Mouse (Mus musculus): ENCODE measurements around the gene Cbwd1.
A peak's percentile ranks its signal among the peaks of the same experiment; 100 is the strongest.

The Cbwd1 gene

DNA sequence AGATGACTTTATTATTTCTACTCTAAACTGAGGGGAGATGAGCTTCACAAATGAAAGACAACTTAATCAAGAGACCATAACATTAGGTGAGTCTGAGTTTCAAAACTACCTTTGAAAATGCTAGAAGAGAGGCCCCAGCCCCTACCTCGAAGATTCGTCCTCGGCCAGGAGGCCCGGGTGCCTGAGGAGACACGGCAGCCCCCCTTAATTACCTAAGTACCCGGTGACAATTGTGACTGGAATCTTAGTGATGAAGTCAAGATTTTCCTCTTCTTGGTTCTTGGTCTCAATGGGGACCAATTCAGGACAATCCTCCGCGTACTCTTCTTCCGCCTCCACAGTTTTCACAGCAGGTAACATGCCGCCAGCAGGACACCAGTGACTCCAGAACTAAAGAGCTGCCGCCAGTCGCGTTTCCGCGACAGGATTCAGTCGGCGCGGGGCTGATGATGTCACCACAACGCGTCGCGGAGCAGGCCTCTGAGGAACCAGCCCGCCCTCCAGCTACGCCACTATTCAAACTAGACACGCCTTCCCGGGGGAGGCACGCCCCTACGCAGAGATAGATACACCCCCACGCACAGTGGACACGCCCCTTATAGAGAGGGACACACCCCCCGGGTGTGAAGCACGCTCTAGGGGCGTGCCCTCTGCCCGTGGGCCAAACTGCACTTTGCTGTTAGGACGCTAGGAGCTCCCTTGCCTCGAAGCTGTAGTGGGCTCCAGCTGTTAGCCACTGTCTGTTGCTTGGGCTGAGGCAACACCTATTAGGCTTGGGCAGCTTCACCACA lies at the start of gene Cbwd1:
Gene Cbwd1, minus strand, starts transcription at position 439 of the 791 bp plus-strand sequence.
- peak; percentile 98 for DNase-seq (ENCODE audit: low read depth, low spot score)

- DNase-seq (ENCODE audit: low read depth, low spot score) = no peak
Observed at GRCm38 (mm10) chr19:25008509-25008908, 47.1 kb upstream of the Cbwd1 start.

- no peak for DNase-seq (ENCODE audit: low read depth, low spot score)
Observed at GRCm38 (mm10) chr19:25006686-25007085, 45.3 kb upstream of the Cbwd1 start.

- no peak for DNase-seq (ENCODE audit: low read depth, low spot score)
Observed at GRCm38 (mm10) chr19:25003810-25004209, 42.4 kb upstream of the Cbwd1 start.

GRCm38 (mm10) chr19:25002828-25003227 lies 41.4 kb upstream of the Cbwd1 start:
- no peak for DNase-seq (ENCODE audit: low read depth, low spot score)

- DNase-seq (ENCODE audit: low read depth, low spot score) = no peak
Observed at GRCm38 (mm10) chr19:25002032-25002431, 40.6 kb upstream of the Cbwd1 start.

DNA sequence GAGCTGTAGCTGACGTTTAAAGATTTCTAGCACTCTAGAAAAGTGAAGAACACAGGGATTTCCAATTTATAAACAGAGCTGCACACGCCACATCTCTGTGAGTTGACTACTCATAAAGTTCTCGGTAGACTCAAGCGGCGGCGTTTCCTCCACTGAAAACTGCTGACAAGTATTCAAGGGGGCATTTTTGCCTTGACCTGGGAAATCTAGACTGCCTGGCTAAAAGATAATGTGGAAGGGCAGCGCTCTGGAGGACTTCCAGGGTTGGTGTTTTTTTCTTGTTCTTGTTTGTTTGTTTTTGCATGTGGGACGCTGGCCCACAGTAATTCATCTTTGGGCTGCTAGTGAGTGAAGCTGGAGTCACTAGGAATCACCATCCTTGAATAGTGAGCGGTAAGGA lies 38.7 kb upstream of the Cbwd1 start:
- DNase-seq (ENCODE audit: low read depth, low spot score) = no peak

GRCm38 (mm10) chr19:24999201-24999886 lies 37.9 kb upstream of the Cbwd1 start, which contains the start of gene Dock8:
Gene Dock8 (plus strand): TSS chr19:24999534.
- peak; percentile 62 for DNase-seq (ENCODE audit: low read depth, low spot score)

DNA sequence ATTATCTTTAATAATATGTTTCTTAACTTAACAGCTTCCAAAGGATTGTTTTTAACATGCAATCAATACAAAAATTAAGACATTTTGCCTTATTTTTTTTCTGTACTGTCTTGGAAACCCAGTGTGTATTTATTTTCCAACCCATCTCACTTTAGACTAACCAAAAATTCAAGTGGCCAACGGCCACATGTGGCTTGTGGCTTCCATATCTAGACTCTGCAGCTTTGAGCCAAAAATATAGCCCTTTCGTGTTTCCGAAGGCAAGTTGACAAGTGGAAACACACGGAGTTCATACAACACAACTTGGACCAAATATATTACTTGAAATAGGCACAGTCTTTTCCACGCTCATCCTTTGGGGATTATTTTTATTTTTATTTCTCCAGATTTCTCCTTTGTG lies 37.2 kb upstream of the Cbwd1 start:
- DNase-seq (ENCODE audit: low read depth, low spot score) = no peak

DNA sequence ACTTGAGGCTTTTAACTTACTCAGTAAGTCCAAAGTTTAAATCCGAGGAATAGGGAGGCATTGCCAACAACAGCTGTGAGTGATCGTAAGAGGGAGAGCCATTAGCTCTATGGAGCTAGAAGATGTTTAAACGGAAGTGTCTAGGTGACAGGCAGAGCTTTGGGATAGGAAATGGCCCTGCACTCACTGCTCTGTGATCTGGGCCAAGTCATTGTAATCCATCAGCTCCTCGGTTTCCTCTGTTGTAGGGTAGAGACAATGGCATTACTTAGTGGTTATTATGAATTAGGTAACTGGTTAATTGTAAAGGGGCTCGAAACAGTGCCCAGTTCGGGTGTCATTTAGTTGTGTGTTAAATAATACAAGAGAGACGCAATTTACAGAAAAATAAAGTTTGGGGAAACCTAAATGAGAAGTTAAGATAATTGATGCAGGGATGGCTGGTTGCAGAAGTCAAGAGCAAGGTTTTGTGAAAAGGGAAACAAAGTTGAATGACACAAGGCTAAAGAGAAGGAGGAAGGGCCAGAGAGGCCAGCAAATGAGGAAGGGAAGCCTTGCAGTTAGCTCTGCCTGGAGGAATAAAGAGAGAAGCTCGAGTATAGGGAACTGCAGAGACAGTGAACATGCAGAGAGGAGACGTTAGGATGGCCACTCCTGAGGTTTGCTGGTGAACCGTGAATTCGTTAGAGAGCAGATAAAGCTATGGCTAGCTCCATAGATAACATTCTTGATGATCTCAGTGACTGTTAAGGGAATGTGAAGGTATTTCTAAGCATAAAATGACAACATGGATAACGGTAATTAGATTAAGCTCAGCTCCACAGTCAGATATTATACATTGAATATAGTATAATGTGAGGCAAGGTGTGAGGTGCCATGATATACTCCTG lies 35.6 kb upstream of the Cbwd1 start:
- no peak for DNase-seq (ENCODE audit: low read depth, low spot score)

GRCm38 (mm10) chr19:24994900-24995299 lies 33.5 kb upstream of the Cbwd1 start:
- DNase-seq (ENCODE audit: low read depth, low spot score) = peak; percentile 24

DNA sequence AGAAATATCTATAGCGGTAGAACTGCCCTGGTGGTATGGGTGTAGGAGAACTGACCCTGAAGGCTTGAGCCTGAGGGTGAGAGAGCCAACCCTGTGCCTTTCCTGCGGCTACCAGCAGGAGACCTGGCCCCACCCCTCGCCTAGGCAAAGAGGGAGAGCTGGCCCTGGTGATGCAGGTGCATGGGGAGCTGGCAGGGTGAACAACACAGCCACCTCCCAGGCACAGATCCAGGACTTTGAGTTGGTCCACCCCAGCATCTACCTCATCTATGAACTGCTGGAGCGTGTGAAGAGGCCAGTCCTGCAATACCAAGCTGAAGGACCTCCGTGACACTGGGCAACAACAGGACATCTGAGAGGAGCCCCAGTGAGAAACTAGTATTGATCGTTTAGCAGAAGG lies 32.1 kb upstream of the Cbwd1 start:
- no peak for DNase-seq (ENCODE audit: low read depth, low spot score)

- no peak for DNase-seq (ENCODE audit: low read depth, low spot score)
Observed at GRCm38 (mm10) chr19:24990138-24990822, 28.9 kb upstream of the Cbwd1 start.

DNA sequence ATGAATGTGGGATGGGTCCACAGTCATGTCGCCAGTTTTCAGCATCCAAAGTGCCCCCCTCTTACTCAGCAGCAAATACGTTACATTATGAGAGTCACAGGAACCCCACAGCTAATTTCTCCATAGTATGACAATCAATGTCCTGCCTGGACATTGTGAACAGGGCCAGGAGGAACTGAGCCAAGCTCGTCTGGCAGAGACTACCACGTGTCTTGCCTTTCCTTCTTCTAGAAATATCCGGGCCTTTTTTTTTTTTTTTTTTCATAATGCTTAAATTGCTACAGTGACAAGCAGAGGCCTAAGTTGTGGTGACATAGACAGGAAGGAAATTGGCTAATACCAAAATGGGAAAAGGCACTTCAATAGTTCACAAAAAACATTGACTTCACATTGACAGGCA lies 27.4 kb upstream of the Cbwd1 start:
- no peak for DNase-seq (ENCODE audit: low read depth, low spot score)

DNA sequence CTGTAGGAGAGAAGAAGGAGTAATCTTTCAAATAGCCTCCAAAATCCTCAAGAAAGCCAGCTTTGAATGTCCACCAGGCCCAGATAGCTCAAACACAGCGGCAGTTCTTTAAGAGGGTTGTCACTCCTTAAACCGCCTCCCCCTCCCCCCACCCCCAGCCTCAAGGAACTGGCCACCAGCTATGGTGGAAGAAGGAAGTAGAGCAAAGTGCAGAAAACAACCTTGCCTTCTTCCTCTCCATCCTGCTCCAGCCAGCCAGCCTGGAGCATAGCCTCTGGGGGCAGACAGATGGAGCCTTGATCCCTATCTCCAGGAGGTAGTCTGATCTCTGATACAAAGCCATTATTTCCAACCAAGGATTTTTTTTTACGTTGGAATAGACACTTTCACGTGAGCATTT lies 25.9 kb upstream of the Cbwd1 start:
- DNase-seq (ENCODE audit: low read depth, low spot score) = no peak

DNA sequence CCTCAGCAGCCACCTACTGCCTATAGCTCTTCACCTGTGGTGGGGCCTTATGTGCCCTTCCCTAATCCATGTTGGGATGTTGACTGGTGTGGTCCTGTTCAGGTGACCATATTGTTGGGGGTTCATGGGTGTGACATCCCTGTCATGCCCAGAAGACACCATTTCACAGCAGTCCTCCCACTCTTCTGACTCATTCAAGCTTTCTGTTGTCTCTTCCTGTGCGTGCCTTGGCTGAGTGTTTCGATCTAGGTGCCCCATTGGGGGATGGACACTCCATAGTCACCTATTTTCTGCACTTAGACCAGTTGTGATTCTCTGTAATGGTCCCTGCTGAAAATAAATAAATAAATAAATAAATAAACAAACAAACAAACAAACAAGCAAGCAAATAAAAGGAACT lies 23.6 kb upstream of the Cbwd1 start:
- DNase-seq (ENCODE audit: low read depth, low spot score) = no peak

DNA sequence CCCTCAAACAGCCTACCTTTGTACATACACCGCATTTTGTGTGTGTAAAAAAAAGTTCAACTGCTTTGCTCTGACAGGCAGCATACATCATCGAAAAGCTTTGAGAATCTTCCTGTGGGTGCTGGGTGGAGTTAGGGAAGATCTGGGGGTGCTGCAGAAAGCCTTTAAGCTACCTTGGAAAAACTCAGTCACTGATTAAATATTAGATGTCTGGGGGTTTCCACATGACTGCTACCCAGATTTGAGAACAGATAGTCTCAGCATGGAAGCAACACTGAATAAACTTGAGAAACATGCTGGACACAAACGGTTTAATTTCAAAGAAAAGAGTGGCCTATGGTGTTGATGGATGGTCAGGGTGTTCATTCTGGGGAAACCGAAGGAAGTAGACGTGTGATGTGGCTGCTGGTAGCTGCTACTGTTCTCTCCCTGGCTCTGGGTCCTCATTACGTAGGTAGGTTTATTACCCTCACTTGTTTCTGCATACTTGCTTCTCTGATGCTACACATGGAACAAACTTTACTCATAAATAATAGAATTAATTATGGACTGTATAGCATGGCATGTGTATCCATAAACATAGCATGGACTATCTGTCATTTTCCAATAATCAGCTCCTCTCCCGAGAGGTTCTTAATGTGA lies 22.6 kb upstream of the Cbwd1 start:
- DNase-seq (ENCODE audit: low read depth, low spot score) = no peak

GRCm38 (mm10) chr19:24983050-24983449 lies 21.6 kb upstream of the Cbwd1 start:
- DNase-seq (ENCODE audit: low read depth, low spot score) = no peak

DNA sequence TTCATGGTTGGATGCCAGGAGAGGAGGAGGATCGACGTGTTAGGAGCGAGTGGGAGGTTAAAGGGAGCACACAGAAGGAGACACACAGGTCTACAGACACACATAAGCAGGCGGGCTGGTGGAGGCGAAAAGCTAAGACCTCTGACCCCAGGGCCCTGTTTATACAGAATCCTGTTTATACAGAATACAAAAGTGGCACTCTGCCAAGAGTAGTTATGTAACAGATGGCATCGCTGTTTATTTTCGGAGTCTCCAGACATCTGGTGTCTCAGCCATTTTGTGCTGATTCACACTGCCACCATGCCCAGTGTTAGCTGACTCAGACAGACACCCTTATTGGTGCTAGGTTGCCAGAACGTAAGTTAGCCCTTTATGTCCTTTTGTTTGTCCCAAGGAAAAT lies 19.9 kb upstream of the Cbwd1 start:
- DNase-seq (ENCODE audit: low read depth, low spot score) = no peak

DNA sequence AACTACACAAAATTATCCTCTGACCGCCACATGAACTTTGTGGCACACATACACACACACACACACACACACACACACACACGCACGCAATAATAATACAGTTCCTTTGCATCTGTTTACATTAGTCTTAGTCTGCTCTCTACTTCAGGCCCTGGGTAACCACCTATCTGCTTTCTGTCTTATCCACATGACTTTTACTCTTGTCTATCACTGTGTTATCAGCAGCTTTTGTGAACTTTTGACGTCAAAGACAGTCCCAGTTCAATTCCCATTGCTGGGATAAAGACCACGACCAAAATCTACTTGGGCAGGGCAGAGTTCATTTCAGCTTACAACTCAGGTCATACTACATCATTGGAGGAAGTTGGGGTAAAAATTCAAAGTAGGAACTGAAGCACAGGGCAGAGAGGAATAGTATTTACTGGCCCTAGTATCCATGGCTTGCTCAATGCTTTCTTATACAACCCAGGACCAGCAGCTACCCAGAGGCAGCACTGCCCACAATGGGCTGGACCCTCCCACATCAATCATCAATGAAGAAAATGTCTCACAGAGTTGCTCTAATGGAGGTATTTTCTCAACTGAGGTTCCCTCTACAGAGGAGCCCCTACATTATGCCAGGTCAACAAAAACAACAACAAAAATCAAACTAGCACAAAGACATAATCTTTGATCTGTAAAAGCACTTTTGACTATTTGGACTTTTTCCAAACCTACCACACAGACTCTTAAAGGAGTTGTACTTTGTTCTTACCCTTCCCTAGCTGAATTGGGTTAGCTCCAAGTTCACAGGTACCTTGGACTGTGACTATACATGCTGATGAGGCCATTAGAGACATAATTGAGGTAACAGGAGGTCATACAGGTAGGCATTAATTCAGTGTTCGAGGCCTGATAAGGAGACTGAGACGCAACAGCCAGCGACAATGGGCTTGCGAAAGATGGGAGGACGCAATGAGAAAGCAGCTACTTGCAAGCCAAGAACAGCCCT lies 17.7 kb upstream of the Cbwd1 start:
- DNase-seq (ENCODE audit: low read depth, low spot score) = no peak

All from R1 (cell line).